Mouse (Mus musculus) layer of hippocampus, postnatal 14 days (tissue): ENCODE measurements around the gene Cd9. TPM values are rescaled to one million over a fixed set of nuclear protein-coding genes. Genes with fewer than 3 reads are reported as not detected.
A peak's percentile ranks its signal among the peaks of the same experiment; 100 is the strongest.

ENCODE experiments used
- DNase-seq, 2 experiments: peaks; one replicate each; pipeline ENCODE4 v3.0.0; 2021 to 2022; ENCODE audit warnings: low spot score in 2 of 2, mixed read lengths in 1 of 2
- total RNA-seq, 2 experiments: library from RNA; stranded (reverse); gene quantifications; 2 replicates each; pipeline ENCODE4 v1.2.3; 2021

Cd9 gene
- total RNA-seq, 2 experiments from 2014 or later = 103 to 117 TPM

DNA sequence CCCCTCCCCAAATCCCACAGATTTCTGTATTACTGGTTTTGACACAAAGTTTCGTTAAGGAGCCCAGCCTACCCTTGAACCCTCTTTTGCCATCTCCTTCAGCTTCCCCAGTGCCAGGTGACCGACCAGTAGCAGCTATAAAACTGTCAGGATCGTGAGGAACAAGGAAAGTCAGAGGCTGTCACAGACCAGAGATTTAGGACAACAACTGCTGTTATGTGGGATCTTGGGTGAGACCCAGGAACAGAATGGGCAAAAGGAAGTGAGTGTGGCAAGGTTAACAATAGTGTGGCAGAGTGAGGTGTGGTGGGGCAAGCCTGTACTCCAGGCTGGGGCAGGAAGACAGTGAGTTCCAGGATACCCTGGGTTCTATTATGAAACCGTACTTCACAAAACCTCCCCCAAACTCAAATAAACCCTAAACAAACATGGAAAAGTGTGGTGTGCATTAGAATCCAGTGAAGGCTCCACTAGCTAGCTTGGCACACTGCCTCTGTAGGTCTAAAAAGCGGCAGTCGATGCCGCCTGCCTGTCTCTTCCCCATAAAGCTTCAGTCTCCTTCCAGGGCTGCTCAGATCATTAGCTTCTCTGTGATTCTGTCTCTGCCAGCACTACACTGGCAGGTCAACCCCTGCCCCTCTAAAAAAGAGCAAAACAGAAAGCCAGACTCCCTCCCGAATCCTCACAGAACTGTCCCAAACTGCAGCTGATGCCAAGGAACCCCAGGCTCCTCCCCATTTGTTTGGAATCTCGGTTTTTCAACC lies 17.6 kb downstream of the Cd9 start:
- DNase-seq = no peak

DNA sequence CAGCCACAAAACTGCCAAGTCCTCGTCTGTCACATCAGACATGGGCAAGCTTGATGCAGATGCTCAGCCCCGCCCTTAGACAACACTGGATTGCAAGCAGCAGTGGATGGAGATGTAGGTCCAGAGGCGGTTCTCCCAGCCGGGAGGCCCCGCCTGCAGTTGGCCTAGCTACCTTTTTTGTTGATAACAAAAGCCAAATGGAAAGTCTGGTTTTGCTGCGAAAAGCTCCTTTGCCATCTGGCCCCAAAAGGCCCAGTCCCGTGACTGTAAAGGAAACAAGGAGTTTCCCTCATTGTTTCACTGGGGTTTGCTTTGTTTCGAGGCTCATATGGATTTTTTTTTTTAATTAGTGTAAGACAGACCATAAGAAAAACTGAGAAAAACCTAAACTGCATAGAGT lies 18.5 kb downstream of the Cd9 start:
- no peak for DNase-seq

DNA sequence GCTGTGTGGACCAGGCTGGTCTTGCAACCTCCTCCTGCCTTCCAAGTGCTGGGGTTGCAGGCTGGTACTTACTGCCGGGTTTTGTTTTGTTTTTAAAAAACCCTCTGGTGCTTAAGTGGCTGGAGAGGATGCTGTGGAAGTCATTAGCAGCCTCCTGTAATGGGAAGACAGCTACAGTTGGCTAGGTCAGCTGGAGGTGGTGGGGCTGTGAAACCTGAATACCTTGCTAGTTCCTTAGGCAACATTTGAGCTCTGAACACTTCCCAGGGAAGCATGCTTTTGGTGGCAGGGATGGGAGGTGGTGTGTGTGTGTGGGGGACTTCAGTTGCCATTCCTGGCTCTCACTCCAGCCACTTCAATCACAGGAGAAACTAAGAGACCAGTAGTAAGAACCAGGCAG lies 19.4 kb downstream of the Cd9 start:
- DNase-seq = no peak

DNA sequence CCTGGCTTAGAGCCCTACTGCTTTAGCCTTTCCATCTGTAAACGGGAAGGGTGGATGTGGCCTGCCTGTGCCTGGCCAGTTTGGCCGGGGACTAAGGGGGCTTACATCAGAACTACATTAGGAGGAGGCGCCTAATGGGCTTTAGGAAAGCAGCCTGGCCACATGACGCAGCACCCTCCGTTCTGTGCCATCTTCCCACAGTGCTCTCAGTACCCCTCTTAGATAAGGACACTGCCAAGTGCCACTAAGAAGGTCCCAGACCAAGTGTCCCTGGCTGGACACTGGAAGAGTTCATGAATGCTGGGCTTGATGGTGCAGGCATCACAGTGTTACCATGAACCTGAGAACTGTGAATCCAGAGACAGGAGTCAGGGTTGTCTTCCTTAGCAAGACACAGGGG lies 20.7 kb downstream of the Cd9 start:
- no peak for DNase-seq

DNA sequence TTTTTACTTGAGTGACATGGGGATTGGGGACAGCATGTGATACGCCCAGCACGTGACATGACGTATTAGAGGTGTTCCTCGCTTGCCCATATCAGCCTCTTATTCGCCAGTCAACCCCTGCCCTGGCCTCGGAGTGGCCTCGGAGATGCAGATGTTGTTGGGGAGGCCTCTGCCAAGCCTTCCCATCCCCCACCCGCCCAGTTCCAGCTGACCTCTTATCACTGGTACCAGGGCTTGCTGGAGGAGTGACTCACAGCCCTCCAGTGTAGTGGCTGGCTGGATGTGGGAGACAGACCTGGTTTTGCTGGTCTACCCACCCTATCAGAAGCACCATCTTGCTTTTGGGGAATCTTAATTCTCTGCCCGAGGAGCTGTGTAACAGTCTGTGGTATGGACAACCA lies 21.3 kb downstream of the Cd9 start:
- DNase-seq = no peak

DNA sequence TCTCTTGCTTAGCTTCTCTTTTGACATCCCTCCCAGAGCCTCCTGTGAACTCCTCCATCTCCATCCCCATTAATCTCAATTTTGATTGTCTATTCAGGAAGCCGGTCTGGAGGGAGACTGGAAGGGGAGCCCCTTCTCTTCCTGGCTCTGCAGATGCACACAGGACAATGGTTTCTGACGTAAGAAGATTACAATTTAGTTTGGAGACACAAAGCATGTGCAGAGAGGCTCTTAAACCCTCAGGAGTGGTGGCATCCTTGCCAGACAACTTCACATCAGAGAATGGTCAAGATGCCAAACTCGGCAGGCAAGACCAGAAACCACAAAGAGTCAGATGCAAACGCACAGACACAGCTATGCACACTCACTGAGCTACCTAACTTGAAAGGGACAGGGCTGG lies 22.7 kb downstream of the Cd9 start:
- no peak for DNase-seq

DNA sequence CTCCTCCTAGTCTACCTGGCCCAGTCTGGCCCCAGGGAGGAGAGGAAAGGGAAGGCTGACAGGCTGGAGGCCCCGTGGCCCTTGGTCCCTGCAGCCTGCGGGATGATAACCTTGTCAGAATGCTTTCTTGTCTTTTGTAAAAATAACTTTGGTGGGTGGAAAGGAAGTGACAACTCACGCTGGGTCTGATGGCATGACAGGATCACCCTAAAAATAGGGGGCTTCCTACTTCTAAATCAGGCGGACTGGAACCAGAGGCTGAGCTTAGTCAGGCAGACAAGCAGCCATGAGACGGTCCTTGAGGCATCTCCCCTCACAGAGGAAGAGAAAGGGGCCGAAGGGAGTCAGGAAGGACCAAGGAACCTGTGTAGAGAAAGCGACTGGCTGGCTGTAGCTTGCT lies 23.3 kb downstream of the Cd9 start:
- no peak for DNase-seq

DNA sequence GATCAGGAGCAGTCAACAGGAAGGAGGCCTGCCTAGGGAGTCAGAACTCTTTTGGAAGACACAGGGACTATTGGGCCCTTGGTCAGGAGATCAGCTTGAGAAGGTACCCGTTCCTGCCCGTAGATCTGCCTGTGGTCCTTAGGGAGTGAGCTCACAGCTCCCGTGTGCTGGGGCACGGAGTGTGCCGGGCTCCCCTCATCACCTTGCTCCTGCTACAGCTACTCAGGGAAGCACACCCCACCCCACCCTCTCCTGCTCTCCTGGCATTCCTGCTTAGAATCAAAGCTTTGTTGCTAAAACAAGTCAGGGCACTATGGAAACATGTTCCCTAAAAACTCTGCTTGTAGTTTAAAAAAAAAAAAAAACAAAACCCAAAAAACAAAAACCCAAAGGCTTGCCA lies 24.0 kb downstream of the Cd9 start:
- DNase-seq = no peak

DNA sequence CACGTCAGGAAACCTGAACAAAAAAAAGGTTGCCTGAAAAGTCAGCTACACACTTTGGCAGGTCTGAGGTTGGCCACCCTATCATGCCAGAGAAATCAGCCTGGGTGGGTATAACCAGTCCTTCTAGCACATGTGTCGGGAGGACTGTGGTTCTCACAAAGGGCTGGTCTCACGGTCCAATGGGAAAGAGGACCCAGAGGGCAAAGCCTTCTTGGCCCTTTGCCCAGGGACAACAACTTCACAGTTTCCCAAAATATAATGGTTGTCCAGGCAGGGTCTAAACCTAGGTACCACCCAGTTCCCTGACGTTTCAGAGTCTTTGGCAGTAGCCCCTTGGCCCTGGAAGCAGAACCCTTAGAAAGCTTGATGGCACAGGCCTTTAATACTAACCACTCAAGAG lies 25.4 kb downstream of the Cd9 start:
- DNase-seq = no peak

DNA sequence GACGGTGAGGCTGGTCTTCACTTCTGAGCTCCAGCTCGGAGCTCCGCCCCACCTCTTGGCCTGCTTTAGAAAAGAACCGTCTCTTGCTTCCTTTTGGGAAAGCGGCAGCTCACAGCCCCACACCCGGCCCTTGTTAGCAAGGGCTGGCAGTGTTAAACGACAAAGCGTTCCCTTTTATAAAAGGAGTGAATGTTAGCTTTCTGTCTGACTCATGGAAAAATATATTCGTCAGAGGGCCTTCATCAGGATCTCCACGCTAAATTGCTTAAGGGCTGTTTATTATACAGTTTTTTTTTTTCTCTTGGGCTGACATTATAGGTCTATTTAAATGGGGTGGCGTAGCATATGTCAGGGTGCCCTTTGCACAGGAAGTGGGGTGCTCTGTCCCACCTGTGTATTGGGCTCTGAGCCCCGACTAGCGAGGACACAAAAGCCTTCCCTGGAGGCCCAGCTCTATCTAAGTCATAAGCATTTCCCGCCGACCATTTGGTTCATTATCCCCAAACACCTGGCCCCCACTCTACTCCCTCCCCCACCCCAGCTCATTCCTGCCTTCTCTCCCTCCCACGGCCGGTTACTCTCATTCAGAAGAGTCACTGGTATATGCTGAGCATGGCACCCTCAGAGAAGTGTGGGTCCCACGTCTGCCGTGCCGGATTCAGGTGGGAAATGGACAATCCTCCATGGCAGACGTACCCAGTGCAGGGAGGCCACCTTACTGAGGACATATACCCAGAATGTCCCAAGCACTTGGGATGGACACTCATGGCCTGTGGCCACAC lies 26.2 kb downstream of the Cd9 start:
- no peak for DNase-seq

DNA sequence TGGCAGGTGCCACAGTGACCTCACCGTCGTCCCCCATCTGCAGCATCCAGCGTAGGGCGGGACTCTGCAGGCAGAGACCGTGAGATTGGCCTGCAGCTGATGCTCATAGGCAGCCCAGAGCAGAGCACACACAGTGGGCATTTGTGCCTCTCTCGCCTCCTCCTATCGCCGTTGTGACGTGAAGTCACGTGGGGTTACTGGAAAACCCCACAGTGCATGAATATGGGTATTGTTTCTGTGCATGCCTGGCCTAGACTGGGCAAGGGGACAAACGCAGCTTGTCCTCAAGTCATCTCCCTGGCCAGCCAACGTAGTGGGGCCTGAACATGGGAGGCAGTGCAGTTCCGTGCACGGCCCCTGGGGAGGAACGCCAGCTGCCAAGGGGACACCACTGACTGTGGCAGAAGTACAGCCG lies 27.3 kb downstream of the Cd9 start:
- peak; percentile 65 to 85 for DNase-seq

DNA sequence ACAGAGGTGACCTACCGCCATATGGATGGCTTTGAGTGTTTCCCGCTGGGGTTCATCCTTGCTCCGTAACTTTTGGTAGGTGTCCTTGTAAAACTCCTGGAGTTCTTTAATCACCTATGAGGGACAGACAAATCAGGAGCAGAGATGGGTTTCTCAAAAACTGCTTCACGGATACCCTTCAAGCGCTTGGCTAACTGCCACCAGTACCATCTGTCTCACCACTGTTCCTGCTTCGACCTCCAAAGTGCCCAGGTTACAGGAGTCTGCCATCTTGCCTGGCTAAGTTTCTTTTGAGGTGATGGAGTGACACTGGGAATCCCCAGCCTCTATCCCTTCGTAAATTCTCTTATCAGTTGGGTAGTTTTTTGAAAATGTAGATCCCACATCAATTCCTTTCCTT lies 32.3 kb downstream of the Cd9 start:
- no peak for DNase-seq

DNA sequence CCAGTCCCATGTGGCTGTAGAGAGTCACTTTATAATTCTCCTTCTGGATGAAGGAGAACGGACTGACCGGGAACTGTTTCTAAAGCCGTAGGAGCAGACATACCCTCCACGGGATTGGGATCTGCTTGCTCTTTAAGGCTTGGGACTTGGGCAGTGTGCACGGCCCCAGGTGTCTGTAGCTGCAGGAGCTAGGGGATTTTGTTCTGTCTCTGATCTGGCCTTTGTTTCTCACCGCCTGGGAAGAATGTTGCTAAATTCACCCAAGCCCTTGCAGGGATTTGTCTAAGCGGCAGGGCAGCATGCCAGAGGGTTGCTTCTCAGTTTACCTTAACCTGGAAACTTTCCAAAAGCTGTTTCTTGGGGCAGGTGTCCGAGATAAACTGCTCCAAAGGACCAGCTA lies 32.8 kb downstream of the Cd9 start:
- no peak for DNase-seq

DNA sequence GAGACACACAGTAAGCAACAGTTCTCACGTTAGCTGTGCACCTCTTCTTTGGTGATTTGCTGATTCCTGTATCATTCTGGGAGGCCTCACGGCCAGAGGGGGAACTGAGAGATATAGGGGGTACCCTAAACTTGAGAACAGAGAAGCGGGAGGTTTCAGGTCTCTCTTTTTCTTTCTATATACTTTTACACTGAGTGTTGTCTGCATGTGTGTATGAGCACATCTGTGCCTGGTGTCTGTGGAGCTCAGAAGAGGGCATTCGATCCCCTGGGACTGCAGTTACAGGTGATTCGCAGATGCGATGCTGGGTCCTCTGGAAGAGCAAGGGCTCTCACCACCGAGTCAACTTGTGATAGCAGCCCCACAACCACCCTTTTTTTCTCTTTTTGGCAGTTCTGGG lies 33.3 kb downstream of the Cd9 start:
- no peak for DNase-seq

DNA sequence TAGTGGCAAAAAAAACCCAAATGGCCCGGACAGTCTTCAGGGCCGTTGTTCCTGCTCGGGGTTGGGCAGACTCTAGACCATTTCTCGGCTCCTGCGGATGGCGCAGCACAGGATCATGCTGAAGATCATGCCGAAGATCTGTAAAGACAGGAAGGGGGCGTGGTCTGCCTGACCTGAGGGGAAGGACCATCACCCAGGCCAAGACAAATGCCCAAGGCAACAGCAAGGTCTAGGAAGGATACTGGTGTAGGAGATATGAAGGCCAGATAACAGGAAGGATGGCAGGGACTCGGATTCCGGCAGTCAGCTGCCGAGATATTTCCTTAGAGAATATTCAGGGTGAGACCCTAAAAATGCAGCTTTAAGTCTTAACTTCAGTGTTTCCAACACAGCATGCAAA lies 34.0 kb downstream of the Cd9 start:
- DNase-seq = no peak

DNA sequence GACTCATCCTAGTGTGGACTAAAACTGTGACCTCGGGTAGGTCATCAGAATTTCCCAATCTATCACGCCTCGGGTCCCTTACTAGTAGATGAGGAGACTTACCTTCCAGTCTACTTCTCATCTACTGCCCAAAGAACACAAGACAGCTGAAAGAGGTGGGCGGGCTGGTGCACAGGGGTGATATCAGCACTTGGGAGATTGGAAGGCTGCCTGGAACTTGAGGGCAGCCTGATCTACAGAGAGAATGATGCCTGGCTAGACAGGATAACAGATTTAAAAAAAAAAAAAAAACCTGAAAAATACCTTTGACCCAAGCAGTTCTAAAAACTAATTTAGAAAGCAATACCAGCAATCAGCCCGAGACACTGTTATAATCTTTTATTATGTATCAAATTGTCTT lies 34.7 kb downstream of the Cd9 start:
- DNase-seq = no peak

DNA sequence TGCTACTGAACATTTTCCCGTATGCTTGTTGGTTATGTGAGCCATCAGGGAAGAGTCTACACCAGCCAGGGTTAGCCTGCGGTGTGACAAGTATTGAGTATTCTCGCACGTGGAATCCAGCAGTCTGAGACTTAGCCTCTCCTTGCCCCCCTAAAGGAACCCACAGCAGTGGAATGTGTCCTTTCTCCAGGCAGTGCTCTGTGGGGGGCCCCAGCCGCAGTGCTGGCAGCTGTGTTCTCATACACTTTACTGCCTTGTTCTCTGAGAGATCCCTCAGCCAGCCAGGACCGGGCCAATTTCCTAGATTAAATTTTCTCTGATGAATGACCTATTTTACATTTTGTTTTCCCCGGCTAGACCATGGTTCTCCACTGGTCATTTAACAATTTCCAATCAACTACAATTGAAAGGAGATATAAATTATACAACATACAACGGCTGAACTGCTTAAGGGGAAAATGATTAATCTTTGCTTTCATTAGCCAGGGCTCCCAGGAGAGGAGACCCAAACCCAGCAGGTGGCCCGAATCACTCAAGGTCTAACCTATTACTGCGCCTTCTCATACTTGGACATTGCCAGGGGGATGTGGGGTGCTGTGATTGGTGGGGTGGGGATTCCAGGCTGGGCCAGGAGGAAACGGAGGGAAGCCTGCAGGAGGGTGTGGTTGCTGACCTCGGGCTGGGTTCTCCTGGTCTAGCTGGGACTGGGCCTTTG lies 38.6 kb downstream of the Cd9 start:
- no peak for DNase-seq

DNA sequence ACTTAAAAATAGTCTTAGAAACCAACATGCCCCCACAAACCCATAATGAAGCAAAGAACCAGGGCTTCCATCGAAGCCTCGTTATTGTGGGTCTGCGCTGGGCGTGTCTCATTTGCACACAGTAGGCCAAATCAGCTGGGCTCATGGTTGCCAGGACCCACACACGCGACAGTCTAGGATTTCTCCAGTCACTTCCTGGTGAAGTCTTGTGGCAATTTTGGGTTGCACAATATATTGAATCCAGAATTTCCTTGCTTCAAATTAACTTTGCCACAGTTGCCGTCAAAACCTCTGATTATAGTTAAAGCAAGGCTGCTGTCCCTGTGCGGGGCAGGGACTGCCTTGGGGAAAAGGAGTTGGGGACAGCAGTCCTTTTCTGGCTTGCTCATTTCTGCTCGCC lies 39.9 kb downstream of the Cd9 start:
- DNase-seq = no peak

DNA sequence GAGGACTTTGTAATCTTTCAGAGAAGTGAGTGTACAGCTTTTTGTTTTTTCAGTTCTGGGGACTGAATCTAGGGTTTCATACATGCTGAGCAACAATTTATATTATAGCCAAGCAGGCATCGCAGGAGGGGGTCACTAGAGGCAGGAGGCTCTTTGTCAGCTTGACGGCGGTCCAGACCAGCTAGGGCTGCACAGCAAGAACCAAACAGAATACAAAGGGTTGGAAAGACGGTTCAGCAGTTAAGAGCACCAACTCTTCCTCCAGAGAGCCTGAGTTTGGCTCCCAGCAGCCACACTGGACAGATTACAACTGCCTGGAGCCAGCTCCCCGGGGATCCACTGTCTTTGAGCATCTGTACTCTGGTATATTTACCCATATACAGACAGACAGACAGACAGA lies 40.3 kb downstream of the Cd9 start:
- DNase-seq = no peak

DNA sequence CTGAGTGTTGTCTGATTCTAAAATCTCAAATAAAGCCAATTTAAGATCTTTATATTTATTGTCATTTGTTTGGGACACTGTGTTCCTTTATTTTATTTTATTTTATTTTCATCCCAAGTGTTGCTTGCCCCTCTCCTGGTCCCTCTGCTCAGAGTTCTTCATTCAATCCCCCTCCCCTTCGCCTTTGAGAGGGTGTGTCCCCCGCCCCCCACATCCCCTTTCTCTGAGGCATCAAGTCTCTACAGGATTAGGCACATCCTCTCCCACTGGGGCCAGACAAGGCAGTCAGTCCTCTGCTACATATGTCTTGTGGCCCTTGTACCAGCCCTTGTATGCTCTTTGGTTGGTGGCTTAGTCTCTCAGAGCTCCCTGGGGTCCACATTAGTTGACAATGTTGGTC lies 46.9 kb downstream of the Cd9 start:
- no peak for DNase-seq

DNA sequence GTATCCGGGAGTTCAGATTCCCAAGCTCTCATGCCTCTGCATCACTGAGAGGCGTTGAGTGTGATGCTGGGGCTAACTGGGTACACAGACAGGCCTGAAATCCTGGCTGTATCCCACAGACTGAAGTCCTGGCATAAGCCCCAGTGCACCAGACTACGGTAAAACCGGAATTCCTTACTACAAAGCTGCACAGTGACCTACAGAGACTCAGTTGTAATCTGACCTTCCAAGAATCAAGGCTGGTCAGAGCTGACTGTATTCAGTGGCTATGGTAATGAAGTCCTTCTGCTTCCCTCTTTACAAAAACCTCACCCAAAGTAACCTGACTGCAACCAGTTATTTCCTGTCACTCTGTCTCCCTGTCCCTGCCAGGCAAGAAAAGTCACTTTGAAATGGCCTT lies 47.4 kb downstream of the Cd9 start:
- DNase-seq = no peak

DNA sequence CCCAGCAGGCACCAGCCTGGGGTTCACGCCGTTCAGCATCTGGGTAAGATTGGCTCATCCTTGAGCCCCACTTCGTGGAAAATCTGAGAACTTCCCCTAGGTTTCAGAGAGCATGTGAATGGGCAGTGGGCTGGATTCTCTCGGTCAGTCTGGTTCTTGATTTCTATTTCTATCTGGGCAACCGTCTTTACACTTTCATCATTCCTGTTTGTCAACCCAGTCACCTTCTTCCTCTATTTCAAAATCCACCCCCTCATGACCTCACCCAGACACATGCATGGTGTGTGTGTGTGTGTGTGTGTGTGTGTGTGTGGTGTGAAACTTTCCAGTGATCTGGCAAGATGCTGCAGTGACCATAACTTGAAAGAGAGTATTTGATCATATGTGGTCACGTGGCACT lies 49.2 kb downstream of the Cd9 start:
- DNase-seq = no peak
